Mouse (Mus musculus) embryonic facial prominence, embryonic 14.5 days (tissue): Measurements from ENCODE around the gene Mesp1. TPM values are rescaled to one million over a fixed set of nuclear protein-coding genes. Genes with fewer than 3 reads are reported as not detected.

ENCODE experiments used
- ATAC-seq: fragments of 200-750 bp; cut with Nextera tagmentation; 2 replicates; pipeline ENCODE4 v1.8.0; 2017; ENCODE audit warnings: low read depth, moderate number of reproducible peaks, moderate TSS enrichment
- DNase-seq: peaks from one replicate; pipeline ENCODE4 v3.0.0-alpha.2; 2015; ENCODE audit warnings: low spot score
- H3K27ac ChIP-seq: fragments of 300-500 bp; sonication (generic); replicated peaks from 2 replicates; pipeline ENCODE4 v1.5.1; 2014; ENCODE audit warnings: low read depth, mild to moderate bottlenecking, low read length, moderate library complexity
- H3K27me3 ChIP-seq: fragments of 300-500 bp; sonication (generic); replicated peaks from 2 replicates; pipeline ENCODE4 v1.6.1; 2014; ENCODE audit warnings: low read length; ENCODE audit not compliant: control insufficient read depth, insufficient read depth
- H3K36me3 ChIP-seq: fragments of 300-500 bp; sonication (generic); 2 replicates; pipeline ENCODE4 v1.6.1; 2014; ENCODE audit warnings: low read length, mixed read lengths; ENCODE audit not compliant: control insufficient read depth, insufficient read depth
- H3K4me1 ChIP-seq: fragments of 300-500 bp; sonication (generic); 2 replicates; pipeline ENCODE4 v1.6.1; 2014; ENCODE audit warnings: antibody characterized with exemption, low read length; ENCODE audit not compliant: control insufficient read depth, insufficient read depth
- H3K4me2 ChIP-seq: fragments of 300-500 bp; sonication (generic); 2 replicates; pipeline ENCODE4 v1.6.1; 2014; ENCODE audit warnings: low read depth, mild to moderate bottlenecking, low read length, moderate library complexity, mixed read lengths
- H3K4me3 ChIP-seq: fragments of 300-500 bp; sonication (generic); 2 replicates; pipeline ENCODE4 v1.5.1; 2014; ENCODE audit warnings: low read depth, mild to moderate bottlenecking, low read length
- H3K9ac ChIP-seq: fragments of 300-500 bp; sonication (generic); 2 replicates; pipeline ENCODE4 v1.6.1; 2014; ENCODE audit warnings: low read depth, mild to moderate bottlenecking, low read length, moderate library complexity, mixed read lengths
- H3K9me3 ChIP-seq: fragments of 300-500 bp; sonication (generic); 2 replicates; pipeline ENCODE4 v1.6.1; 2016; ENCODE audit warnings: low read length; ENCODE audit not compliant: control insufficient read depth
- WGBS: fragments of 180-500 bp; shearing (Covaris S2); extraction: QIAGEN DNeasy Blood & Tissue Kit; methylation state at CpG from one replicate; pipeline ENCODE4 v1.1.7; 2014; 5-methylcytosine and 5-hydroxymethylcytosine counted together
- polyA plus RNA-seq: library from polyadenylated mRNA; unstranded; fragments of >200 nt; fragmentation: Nextera tagmentation; extraction: Ambion mirVana; gene quantifications from 2 replicates; pipeline ENCODE4 v1.2.1, GENCODE M21; 2014

Mesp1 gene
- polyA plus RNA-seq, 1 experiment from 2014 or later, result 0.35 TPM

- ATAC-seq (no peak), DNase-seq (no peak)
- H3K27me3 ChIP-seq, result no peaks in the 10 kb centered on the region
- H3K9ac ChIP-seq, result no peak overlapping the region
- H3K4me2 ChIP-seq, result no peak overlapping the region
- no peaks in the 10 kb centered on the region for H3K9me3 ChIP-seq
- no peaks in the 10 kb centered on the region for H3K4me1 ChIP-seq
- H3K36me3 ChIP-seq, result no peaks in the 10 kb centered on the region
- no peak overlapping the region for H3K27ac ChIP-seq
- H3K4me3 ChIP-seq, result no peak overlapping the region
Measured at GRCm38 (mm10) chr7:79759766-79760165, 33.8 kb downstream of the Mesp1 start.

- Histone ChIP-seq H3K4me1 (no peaks in the 10 kb centered on the region), H3K27me3 (no peaks in the 10 kb centered on the region), H3K4me3 (no peak overlapping the region), H3K36me3 (no peaks in the 10 kb centered on the region), H3K9me3 (no peaks in the 10 kb centered on the region), H3K4me2 (no peak overlapping the region), H3K9ac (no peak overlapping the region), H3K27ac (no peak overlapping the region)
- DNase-seq, result no peak
- ATAC-seq, result no peak
- WGBS, result 70% methylated on average over 6 of the region's 6 CpGs
Measured at GRCm38 (mm10) chr7:79758176-79758575, 35.4 kb downstream of the Mesp1 start.

GRCm38 (mm10) chr7:79756334-79756733 is 37.3 kb downstream of the Mesp1 start:
- Histone ChIP-seq H3K4me3 (no peak overlapping the region), H3K9me3 (no peaks in the 10 kb centered on the region), H3K36me3 (no peaks in the 10 kb centered on the region), H3K4me2 (no peak overlapping the region), H3K27me3 (no peaks in the 10 kb centered on the region), H3K27ac (no peak overlapping the region), H3K9ac (no peak overlapping the region), H3K4me1 (no peaks in the 10 kb centered on the region)
- DNase-seq (no peak), ATAC-seq (no peak)
- WGBS, result 41% methylated on average over 2 of the region's 2 CpGs

- DNase-seq (no peak), ATAC-seq (no peak)
- Histone ChIP-seq H3K4me1 (no peaks in the 10 kb centered on the region), H3K36me3 (no peaks in the 10 kb centered on the region), H3K27me3 (no peaks in the 10 kb centered on the region), H3K9me3 (no peaks in the 10 kb centered on the region), H3K27ac (no peak overlapping the region), H3K9ac (no peak overlapping the region), H3K4me3 (no peak overlapping the region), H3K4me2 (no peak overlapping the region)
- WGBS, result 80% methylated on average over 6 of the region's 6 CpGs
Measured at GRCm38 (mm10) chr7:79749511-79749910, 44.1 kb downstream of the Mesp1 start.

DNA sequence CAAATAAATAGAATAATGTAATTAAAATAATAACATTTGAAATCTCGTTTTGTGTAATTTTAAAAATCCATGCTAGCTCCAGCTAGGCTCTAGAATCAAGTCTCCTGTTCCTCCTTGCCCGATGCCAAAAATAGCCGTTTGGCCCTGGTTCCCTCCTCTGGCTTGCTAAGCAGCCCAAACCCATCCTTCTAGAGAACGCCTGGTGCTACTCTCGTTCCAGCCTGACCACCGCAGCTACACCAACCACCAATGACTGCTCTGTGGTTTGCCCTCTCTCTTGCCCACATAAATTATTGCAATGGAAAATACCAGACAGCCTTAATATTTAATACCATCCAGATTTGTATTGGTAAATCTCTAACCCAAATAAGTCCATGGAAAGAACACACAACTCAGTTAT is 45.9 kb downstream of the Mesp1 start:
- no peak overlapping the region for H3K27ac ChIP-seq
- ATAC-seq, result no peak
- no peak overlapping the region for H3K9ac ChIP-seq
- no peak overlapping the region for H3K4me3 ChIP-seq
- H3K4me1 ChIP-seq, result no peaks in the 10 kb centered on the region
- DNase-seq, result peak; percentile 20
- H3K9me3 ChIP-seq, result no peaks in the 10 kb centered on the region
- no peak overlapping the region for H3K4me2 ChIP-seq
- no peaks in the 10 kb centered on the region for H3K36me3 ChIP-seq
- 67% methylated on average over 6 of the region's 6 CpGs for WGBS
- no peaks in the 10 kb centered on the region for H3K27me3 ChIP-seq

- Histone ChIP-seq H3K4me1 (no peaks in the 10 kb centered on the region), H3K27me3 (no peaks in the 10 kb centered on the region), H3K9ac (no peak overlapping the region), H3K36me3 (no peaks in the 10 kb centered on the region), H3K4me3 (no peak overlapping the region), H3K4me2 (no peak overlapping the region), H3K27ac (no peak overlapping the region), H3K9me3 (no peaks in the 10 kb centered on the region)
- WGBS, result 87% methylated on average over 5 of the region's 5 CpGs
- DNase-seq, result no peak
- no peak for ATAC-seq
Measured at GRCm38 (mm10) chr7:79744585-79744984, 49.0 kb downstream of the Mesp1 start.

- ATAC-seq (no peak), DNase-seq (no peak)
- H3K27me3 ChIP-seq, result no peaks in the 10 kb centered on the region
- H3K9me3 ChIP-seq, result no peaks in the 10 kb centered on the region
- H3K4me3 ChIP-seq, result no peak overlapping the region
- WGBS, result 94% methylated on average over 9 of the region's 9 CpGs
- no peaks in the 10 kb centered on the region for H3K4me1 ChIP-seq
- H3K27ac ChIP-seq, result no peak overlapping the region
- H3K4me2 ChIP-seq, result no peak overlapping the region
- H3K9ac ChIP-seq, result no peak overlapping the region
- no peaks in the 10 kb centered on the region for H3K36me3 ChIP-seq
Measured at GRCm38 (mm10) chr7:79744051-79744450, 49.5 kb downstream of the Mesp1 start.

DNA sequence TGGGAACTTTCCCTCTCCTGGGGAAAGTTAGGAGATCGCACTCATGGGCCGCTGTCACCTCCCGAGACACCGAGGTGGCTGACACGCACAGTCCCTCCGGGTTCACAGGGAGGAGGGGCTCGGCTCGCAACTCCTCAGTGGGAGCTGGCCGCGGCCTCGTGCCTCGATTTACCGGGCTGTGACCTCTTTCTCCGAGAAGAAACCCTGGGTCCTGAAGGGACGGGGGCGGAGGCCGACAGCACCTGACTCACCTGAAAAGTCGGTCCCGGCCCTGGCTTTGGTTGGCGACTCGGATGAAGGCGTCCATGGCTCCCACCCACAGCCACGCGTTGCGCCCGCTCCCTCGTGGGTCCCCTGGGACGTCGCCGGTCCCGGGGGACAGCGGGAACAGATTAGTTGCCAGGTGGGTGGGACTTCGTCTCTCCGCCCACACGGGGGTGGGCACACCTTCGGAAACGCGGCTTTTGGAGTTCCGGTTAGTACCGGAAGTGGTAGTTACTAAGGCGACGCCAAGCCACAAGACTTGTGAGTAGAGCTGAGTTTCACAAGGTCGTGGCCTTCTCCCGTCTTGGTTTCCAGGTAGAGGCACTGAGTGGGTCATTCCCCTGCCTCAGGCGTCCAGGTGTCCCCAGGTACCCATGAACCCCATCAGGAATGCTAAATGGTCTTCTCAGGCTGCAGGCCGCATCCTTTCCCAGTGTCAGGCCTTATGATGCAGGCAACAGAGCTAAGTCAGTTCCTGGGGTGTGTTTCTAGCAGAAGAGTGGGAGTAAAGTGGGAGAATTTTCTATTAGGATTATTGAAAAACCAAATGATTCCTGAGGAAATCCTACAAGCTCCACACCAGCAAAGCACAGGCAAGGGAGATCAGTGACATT is 50.7 kb downstream of the Mesp1 start, which contains the start of the genes Pex11a and Wdr93:
Gene Pex11a, minus strand, starts transcription at position 473 of the 878 bp plus-strand sequence.
Gene Wdr93, plus strand, starts transcription at position 505 of the 878 bp plus-strand sequence.
- DNase-seq, result peak; percentile 95
- H3K36me3 ChIP-seq, result no peaks in the 10 kb centered on the region; the same call in 1 of the 2 replicates
- no peaks in the 10 kb centered on the region for H3K9me3 ChIP-seq
- 6% methylated on average over 22 of the region's 46 CpGs for WGBS
- no peaks in the 10 kb centered on the region for H3K4me1 ChIP-seq
- H3K4me2 ChIP-seq, result peak within 1 kb of the TSS; percentile 81
- H3K27me3 ChIP-seq, result no peaks in the 10 kb centered on the region
- H3K27ac ChIP-seq, result no peak within 1 kb of the TSS
- peak within 1 kb of the TSS; percentile 65 for H3K9ac ChIP-seq
- peak within 1 kb of the TSS; percentile 56 for H3K4me3 ChIP-seq
- ATAC-seq, result peak; percentile 85

DNA sequence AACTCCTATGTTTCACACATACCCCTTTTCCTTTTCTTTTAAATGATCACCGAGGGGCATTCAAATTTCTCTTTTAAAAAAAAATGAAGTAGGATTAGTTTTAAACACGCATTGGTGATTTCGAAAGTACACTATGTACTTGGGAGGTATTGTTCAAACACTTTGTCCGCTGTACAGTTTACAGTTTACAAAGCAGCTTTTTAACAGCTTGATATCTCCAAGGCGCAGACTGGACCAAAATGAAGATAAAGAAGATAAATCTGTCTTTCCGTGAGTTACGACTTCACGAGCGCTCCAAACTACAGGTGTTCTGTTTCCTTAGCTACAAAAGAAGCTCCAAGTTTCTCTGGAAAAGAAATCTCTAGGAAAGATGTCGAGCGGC is 51.3 kb downstream of the Mesp1 start:
- Histone ChIP-seq H3K27me3 (no peaks in the 10 kb centered on the region), H3K36me3 (no peaks in the 10 kb centered on the region; the same call in 1 of the 2 replicates)

More for the DNA sequence above, 51.3 kb downstream of the Mesp1 start:
- ATAC-seq (no peak), DNase-seq (no peak)
- Histone ChIP-seq H3K4me2 (peak overlapping the region; percentile 81), H3K4me3 (peak overlapping the region; percentile 56), H3K9ac (peak overlapping the region; percentile 65), H3K27ac (no peak overlapping the region), H3K4me1 (no peaks in the 10 kb centered on the region), H3K9me3 (no peaks in the 10 kb centered on the region)
- WGBS, result 20% methylated on average over 11 of the region's 11 CpGs
